Mouse (Mus musculus) limb, embryonic 14.5 days (tissue): Measurements from ENCODE around the gene AU021092. TPM values are rescaled to one million over a fixed set of nuclear protein-coding genes. Genes with fewer than 3 reads are reported as not detected.

Source experiments
- ATAC-seq: fragments of 200-750 bp; cut with Nextera tagmentation; 2 replicates; pipeline ENCODE4 v1.8.0; 2017; ENCODE audit warnings: low read depth, moderate number of reproducible peaks, moderate TSS enrichment; ENCODE audit not compliant: low FRiP score
- DNase-seq: peaks from one replicate; pipeline ENCODE4 v3.0.0-alpha.2; 2015; ENCODE audit warnings: low spot score
- H3K27ac ChIP-seq: fragments of 300-500 bp; sonication (generic); replicated peaks from 2 replicates; pipeline ENCODE4 v1.5.1; 2014; ENCODE audit warnings: low read depth, mild to moderate bottlenecking, low read length, moderate library complexity, mixed read lengths
- H3K27me3 ChIP-seq: fragments of 300-500 bp; sonication (generic); 2 replicates; pipeline ENCODE4 v1.6.1; 2014; ENCODE audit warnings: low read length, mixed read lengths; ENCODE audit not compliant: control insufficient read depth, insufficient read depth
- H3K36me3 ChIP-seq: fragments of 300-500 bp; sonication (generic); 2 replicates; pipeline ENCODE4 v1.6.1; 2014; ENCODE audit warnings: mild to moderate bottlenecking, low read length, moderate library complexity, mixed read lengths; ENCODE audit not compliant: control insufficient read depth, insufficient read depth
- H3K4me1 ChIP-seq: fragments of 300-500 bp; sonication (generic); 2 replicates; pipeline ENCODE4 v1.6.1; 2014; ENCODE audit warnings: antibody characterized with exemption, low read length, mixed read lengths; ENCODE audit not compliant: control insufficient read depth, insufficient read depth
- H3K4me2 ChIP-seq: fragments of 300-500 bp; sonication (generic); replicated peaks from 2 replicates; pipeline ENCODE4 v1.6.1; 2014; ENCODE audit warnings: low read depth, mild to moderate bottlenecking, low read length, moderate library complexity; ENCODE audit not compliant: severe bottlenecking
- H3K4me3 ChIP-seq: fragments of 300-500 bp; sonication (generic); replicated peaks from 2 replicates; pipeline ENCODE4 v1.5.1; 2014; ENCODE audit warnings: low read length
- H3K9ac ChIP-seq: fragments of 300-500 bp; sonication (generic); 2 replicates; pipeline ENCODE4 v1.6.1; 2014; ENCODE audit warnings: mild to moderate bottlenecking, low read depth, low read length, moderate library complexity; ENCODE audit not compliant: severe bottlenecking
- H3K9me3 ChIP-seq: fragments of 300-500 bp; sonication (generic); 2 replicates; pipeline ENCODE4 v1.6.1; 2016; ENCODE audit warnings: low read length; ENCODE audit not compliant: control insufficient read depth
- POLR2A ChIP-seq: fragments of 200-500 bp; IDR thresholded peaks from 2 replicates; pipeline ENCODE4 v1.8.0; 2012; ENCODE audit warnings: inconsistent platforms, mild to moderate bottlenecking, moderate library complexity, borderline replicate concordance; ENCODE audit not compliant: insufficient read depth, insufficient read length; ENCODE audit errors: extremely low read depth
- WGBS: fragments of 180-500 bp; shearing (Covaris S2); extraction: QIAGEN DNeasy Blood & Tissue Kit; methylation state at CpG from one replicate; pipeline ENCODE4 v1.1.7; 2014; 5-methylcytosine and 5-hydroxymethylcytosine counted together
- polyA plus RNA-seq, 2 experiments: library from polyadenylated mRNA; depleted of rRNA in 1 of 2; stranded (reverse) in 1 of 2; unstranded in 1 of 2; fragments of >200 nt; fragmentation: Nextera tagmentation in 1 of 2; extraction: Ambion mirVana in 1 of 2; gene quantifications; 2 replicates each; pipeline versions ENCODE4 v1.2.1 to v1.2.3; 2012 to 2014

The AU021092 gene
- polyA plus RNA-seq, 2 experiments = 2.5 to 2.9 TPM

DNA sequence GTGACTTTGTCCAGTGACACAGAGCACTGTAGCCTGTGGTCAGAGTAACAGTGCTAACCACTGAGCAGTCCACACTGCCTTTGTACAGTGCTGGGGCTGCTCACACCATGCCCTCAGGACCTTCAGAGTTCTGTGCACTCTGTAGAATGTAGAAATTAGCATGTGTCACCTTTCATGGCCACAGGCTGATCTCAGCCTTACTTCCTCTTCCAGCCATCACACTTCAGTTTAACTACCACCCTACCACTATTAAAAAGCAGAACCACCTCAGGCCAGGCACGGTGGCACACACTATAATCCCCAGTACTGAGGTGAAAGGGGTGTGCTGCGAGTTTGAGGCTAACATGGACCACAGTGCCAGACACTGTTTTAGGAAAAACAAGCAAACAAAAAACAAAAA is 11.7 kb downstream of the AU021092 start:
- WGBS = 56% methylated on average over 2 of the region's 2 CpGs
- Histone ChIP-seq H3K4me3 (no peak overlapping the region), H3K4me2 (no peak overlapping the region), H3K9me3 (no peaks in the 10 kb centered on the region), H3K27ac (no peak overlapping the region), H3K27me3 (no peaks in the 10 kb centered on the region), H3K4me1 (no peaks in the 10 kb centered on the region), H3K9ac (no peak overlapping the region), H3K36me3 (no peaks in the 10 kb centered on the region)
- no peak for TF ChIP-seq POLR2A
- DNase-seq (no peak), ATAC-seq (no peak)

DNA sequence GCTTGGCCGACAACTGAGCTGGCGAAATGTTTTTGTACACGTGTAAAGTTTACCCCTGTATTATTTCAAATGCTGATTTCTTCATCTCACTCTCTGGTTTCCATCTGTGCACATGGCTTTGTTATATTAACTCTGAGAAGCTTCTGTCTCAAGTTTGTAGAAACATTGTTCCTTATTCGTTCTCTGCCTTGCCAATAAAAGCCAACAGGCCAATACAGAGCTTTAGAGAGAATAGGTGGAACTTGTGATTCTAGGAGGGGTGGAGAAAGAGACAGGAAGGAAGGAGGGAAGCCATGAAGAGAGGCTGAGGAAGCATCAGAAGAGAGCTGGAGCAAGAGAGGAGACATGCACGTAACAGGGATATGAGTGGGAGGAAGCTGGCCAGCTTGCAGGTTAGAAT is 16.0 kb downstream of the AU021092 start:
- Histone ChIP-seq H3K4me3 (no peak overlapping the region), H3K36me3 (no peaks in the 10 kb centered on the region), H3K9me3 (no peaks in the 10 kb centered on the region), H3K9ac (no peak overlapping the region), H3K4me1 (0 out of 2 replicates have a peak, but pooled peaks cover 5% of the 10 kb centered on the region), H3K27ac (no peak overlapping the region), H3K4me2 (no peak overlapping the region), H3K27me3 (no peaks in the 10 kb centered on the region)
- TF ChIP-seq POLR2A = no peak
- ATAC-seq (no peak), DNase-seq (no peak)
- 74% methylated on average over 5 of the region's 5 CpGs for WGBS

DNA sequence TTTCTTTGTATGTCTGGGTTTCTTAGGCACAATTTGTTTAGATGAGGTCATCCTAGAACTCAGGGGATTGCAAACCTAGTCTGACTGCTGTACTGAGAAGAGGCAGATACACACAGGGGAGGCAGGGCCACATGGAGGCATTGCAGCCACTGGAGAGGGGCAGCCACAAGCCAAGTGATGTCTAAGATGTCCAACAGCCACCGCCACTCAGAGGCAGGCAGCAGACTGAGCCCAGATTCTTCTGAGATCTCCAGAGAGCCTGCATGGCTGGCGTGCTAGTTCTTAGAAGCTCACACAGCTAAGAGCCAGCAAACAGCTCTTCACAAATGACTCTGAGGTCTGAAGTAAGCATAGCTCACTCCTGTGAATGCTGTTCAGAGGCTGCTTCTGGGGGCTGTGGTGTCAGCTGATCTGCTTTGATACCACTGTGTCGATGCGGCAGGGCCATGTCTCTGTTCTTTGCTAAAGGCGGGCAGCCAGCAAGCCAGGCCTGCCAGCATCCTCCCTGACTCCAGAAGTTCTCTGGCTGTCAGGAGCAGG is 16.6 kb downstream of the AU021092 start:
- Histone ChIP-seq H3K4me3 (no peak overlapping the region), H3K27me3 (no peaks in the 10 kb centered on the region), H3K36me3 (no peaks in the 10 kb centered on the region), H3K4me2 (no peak overlapping the region), H3K9me3 (no peaks in the 10 kb centered on the region), H3K4me1 (0 out of 2 replicates have a peak, but pooled peaks cover 5% of the 10 kb centered on the region), H3K27ac (no peak overlapping the region), H3K9ac (no peak overlapping the region)
- WGBS = 88% methylated on average over 5 of the region's 5 CpGs
- DNase-seq (no peak), ATAC-seq (no peak)
- TF ChIP-seq POLR2A = no peak

DNA sequence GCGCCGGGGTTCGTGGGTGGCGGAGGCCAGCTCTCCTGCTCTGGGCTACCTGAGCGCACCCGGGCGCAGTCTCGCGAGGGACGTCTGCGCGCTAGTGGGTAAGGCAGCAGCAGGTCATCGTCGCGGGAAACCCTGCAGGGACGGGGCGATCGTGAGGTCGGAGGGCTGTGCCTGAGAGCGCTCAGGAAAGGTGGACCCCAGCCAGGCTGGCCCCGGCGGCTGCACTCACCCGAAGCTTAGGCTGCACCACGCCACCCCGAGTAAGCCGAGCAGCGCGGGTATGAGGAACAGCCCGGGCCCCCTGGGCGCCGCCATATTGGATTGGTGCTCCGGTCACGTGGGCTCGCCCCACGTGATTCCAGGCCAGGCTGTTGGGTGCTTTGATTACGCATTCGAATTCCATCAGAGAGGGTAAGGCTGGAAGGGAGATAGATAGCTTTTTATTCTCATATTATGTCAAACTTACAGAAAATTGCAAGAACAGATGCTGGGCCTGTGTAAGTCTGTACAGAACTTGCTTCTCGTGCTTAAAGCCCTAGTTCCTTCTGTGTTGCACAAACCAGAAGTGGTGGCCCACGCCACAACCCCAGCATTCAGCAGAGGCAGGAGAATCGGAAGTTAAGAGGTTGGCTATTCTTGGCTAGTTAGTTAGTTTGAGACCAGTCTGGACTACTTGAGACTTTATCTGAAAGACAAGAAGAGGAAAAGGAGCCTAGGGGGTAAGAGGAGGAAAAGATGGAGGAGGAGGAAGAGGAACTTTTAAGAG is 18.2 kb downstream of the AU021092 start, which contains the start of gene Nagpa:
Gene Nagpa (minus strand): TSS at position 345 of the 766 bp plus-strand sequence.
- DNase-seq (peak; percentile 93), ATAC-seq (peak; percentile 92)
- Histone ChIP-seq H3K4me2 (peak within 1 kb of the TSS; percentile 96), H3K27ac (no peak within 1 kb of the TSS), H3K36me3 (peaks cover 2% of the 10 kb centered on the region; the same call in 1 of the 2 replicates), H3K4me1 (0 out of 2 replicates have a peak, but pooled peaks cover 5% of the 10 kb centered on the region), H3K27me3 (no peaks in the 10 kb centered on the region), H3K9me3 (no peaks in the 10 kb centered on the region), H3K9ac (peak within 1 kb of the TSS; percentile 69), H3K4me3 (peak within 1 kb of the TSS; percentile 73)
- 5% methylated on average over 36 of the region's 40 CpGs for WGBS
- peak; percentile 58; the same call in 1 of the 2 replicates for TF ChIP-seq POLR2A

DNA sequence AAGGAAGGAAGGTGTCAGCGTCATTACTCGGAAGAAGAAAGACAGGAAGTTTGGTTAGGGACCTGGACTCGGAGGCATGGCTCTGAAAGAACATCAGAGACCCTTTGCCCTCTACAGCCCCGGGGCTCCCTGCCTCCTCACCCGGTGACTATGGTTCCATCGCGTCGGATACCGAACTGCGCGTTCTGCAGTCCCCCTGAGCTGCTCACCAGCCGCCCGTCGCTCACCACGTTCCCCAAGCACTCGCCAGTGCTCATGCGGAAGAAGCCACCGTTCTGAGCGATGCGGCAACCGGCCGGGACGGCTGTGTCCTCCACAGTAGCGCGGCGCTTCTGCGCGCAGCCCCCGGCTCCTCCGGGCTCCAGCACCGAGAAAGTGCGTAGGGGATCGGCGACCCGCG is 18.9 kb downstream of the AU021092 start:
- H3K4me3 ChIP-seq = peak overlapping the region; percentile 73
- H3K36me3 ChIP-seq = peaks cover 7% of the 10 kb centered on the region; the same call in 1 of the 2 replicates
- ATAC-seq (no peak; the same call in 1 of the 2 replicates), DNase-seq (no peak)
- WGBS = 2% methylated on average over 36 of the region's 36 CpGs
- H3K4me1 ChIP-seq = 0 out of 2 replicates have a peak, but pooled peaks cover 5% of the 10 kb centered on the region
- H3K27ac ChIP-seq = no peak overlapping the region
- H3K4me2 ChIP-seq = peak overlapping the region; percentile 96
- no peaks in the 10 kb centered on the region for H3K27me3 ChIP-seq
- peak overlapping the region; percentile 69 for H3K9ac ChIP-seq
- no peaks in the 10 kb centered on the region for H3K9me3 ChIP-seq
- TF ChIP-seq POLR2A = no peak
